Mouse (Mus musculus) liver, adult 2 months (tissue): ENCODE measurements around the gene Dyrk4. TPM values are rescaled to one million over a fixed set of nuclear protein-coding genes. Genes with fewer than 3 reads are reported as not detected.

Experiments used
- DNase-seq: peaks from one replicate; pipeline ENCODE4 v3.0.0-alpha.2; 2011; ENCODE audit warnings: low read depth, low spot score; ENCODE audit errors: extremely low read depth
- H3K27ac ChIP-seq: fragments of 200-500 bp; replicated peaks from 2 replicates; pipeline ENCODE4 v1.5.1; 2012; ENCODE audit warnings: low read depth, mild to moderate bottlenecking, control low read depth, inconsistent platforms, low read length; ENCODE audit not compliant: insufficient read depth
- H3K27me3 ChIP-seq: fragments of 200-500 bp; 2 replicates; pipeline ENCODE4 v1.6.1; 2012; ENCODE audit warnings: mild to moderate bottlenecking, moderate library complexity, low read length, inconsistent platforms; ENCODE audit not compliant: control insufficient read depth, insufficient read depth
- H3K36me3 ChIP-seq: fragments of 200-500 bp; 2 replicates; pipeline ENCODE4 v1.6.1; 2012; ENCODE audit warnings: low read length, inconsistent platforms; ENCODE audit not compliant: control insufficient read depth, insufficient read depth
- H3K4me1 ChIP-seq: fragments of 200-500 bp; 2 replicates; pipeline ENCODE4 v1.6.1; 2011; ENCODE audit warnings: low read length; ENCODE audit not compliant: control insufficient read depth, insufficient read depth
- H3K4me3 ChIP-seq: fragments of 200-500 bp; 2 replicates; pipeline ENCODE4 v1.5.1; 2011; ENCODE audit warnings: low read depth, mild to moderate bottlenecking, control low read depth, low read length, moderate library complexity; ENCODE audit not compliant: insufficient read depth
- H3K79me2 ChIP-seq: fragments of 200-500 bp; 2 replicates; pipeline ENCODE4 v1.6.1; 2012; ENCODE audit warnings: inconsistent platforms, mild to moderate bottlenecking, low read length, moderate library complexity; ENCODE audit not compliant: control insufficient read depth, insufficient read depth
- H3K9ac ChIP-seq: fragments of 200-500 bp; 2 replicates; pipeline ENCODE4 v1.6.1; 2012; ENCODE audit warnings: low read depth, mild to moderate bottlenecking, control low read depth, inconsistent platforms, low read length
- CTCF ChIP-seq: fragments of 200-500 bp; IDR thresholded peaks from 2 replicates; pipeline ENCODE4 v1.5.1; 2011; ENCODE audit warnings: low read depth, low read length, control low read depth
- POLR2A ChIP-seq: fragments of 200-500 bp; IDR thresholded peaks from 2 replicates; pipeline ENCODE4 v1.6.1; 2011; ENCODE audit warnings: low read length, control low read depth; ENCODE audit not compliant: insufficient read depth; ENCODE audit errors: extremely low read depth
- WGBS: fragments of 180-500 bp; shearing (Covaris S2); methylation state at CpG from one replicate; pipeline ENCODE4 v1.1.7; 2018; 5-methylcytosine and 5-hydroxymethylcytosine counted together
- polyA plus RNA-seq: library from polyadenylated mRNA; depleted of rRNA; stranded (reverse); fragments of >200 nt; gene quantifications from 2 replicates; pipeline ENCODE4 v1.2.3, GENCODE M21; 2012
- total RNA-seq: library from RNA; depleted of rRNA; stranded (reverse); fragments of >200 nt; gene quantifications from 2 replicates; pipeline ENCODE4 v1.2.3, GENCODE M21; 2014

The Dyrk4 gene
- total and polyA plus RNA-seq, 2 experiments, result not detected

GRCm38 (mm10) chr6:126932896-126933295, 11.3 kb upstream of the Dyrk4 start:
- TF ChIP-seq POLR2A (no peak), CTCF (no peak)
- Histone ChIP-seq H3K9ac (no peak overlapping the region), H3K4me1 (no peaks in the 10 kb centered on the region), H3K4me3 (no peak overlapping the region), H3K79me2 (no peaks in the 10 kb centered on the region), H3K27ac (no peak overlapping the region), H3K36me3 (no peaks in the 10 kb centered on the region), H3K27me3 (no peaks in the 10 kb centered on the region)
- no peak for DNase-seq
- WGBS, result 92% methylated on average over 2 of the region's 2 CpGs

DNA sequence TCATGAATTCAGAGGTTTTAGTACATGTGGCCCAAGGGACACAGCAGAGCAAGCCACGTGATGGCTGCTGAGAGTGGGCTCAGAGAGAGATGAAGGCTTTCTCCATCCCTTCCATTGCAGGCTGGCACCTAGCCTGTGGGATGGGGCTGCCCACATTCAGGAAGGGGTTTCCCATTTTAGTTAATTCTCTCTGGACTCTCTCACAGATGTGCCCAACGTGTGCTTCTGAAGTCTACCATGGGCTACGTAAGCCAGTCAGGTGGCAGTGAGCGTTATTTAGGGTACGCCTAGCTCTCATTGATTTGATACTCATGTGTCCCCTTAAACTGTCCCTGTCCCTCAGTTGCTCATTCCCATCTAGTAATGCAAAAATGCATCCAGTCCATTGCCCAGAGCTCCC, 6.7 kb downstream of the Dyrk4 start:
- no peak for DNase-seq
- Histone ChIP-seq H3K27me3 (no peaks in the 10 kb centered on the region), H3K79me2 (no peaks in the 10 kb centered on the region), H3K4me3 (no peak overlapping the region), H3K27ac (no peak overlapping the region), H3K9ac (no peak overlapping the region), H3K36me3 (no peaks in the 10 kb centered on the region), H3K4me1 (no peaks in the 10 kb centered on the region)
- TF ChIP-seq CTCF, result no peak
- no peak for TF ChIP-seq POLR2A
- 76% methylated on average over 5 of the region's 5 CpGs for WGBS

DNA sequence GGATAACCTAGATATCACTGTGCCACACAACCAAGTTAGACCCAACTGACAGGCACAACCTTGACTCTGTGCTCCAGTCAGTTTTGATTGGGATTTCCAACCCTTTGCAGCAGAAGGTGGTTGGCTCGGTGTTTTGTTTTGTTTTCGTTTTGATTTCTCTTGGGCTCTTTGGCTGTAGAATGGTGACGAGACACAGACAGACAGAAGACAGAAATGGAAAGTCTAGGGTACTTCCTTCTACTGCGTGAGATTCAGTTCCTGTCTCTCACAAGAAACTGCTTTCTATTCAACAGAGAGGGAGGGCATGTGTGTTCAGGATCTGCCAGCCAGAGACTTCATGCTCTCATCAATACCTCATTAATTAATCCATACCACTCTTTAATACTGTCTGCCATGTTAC, 10.9 kb downstream of the Dyrk4 start:
- peak; percentile 16 for DNase-seq
- Histone ChIP-seq H3K79me2 (no peaks in the 10 kb centered on the region), H3K27me3 (no peaks in the 10 kb centered on the region), H3K4me1 (no peaks in the 10 kb centered on the region), H3K27ac (no peak overlapping the region), H3K4me3 (peak overlapping the region; percentile 10; the same call in 1 of the 2 replicates), H3K9ac (no peak overlapping the region), H3K36me3 (no peaks in the 10 kb centered on the region)
- no peak for TF ChIP-seq POLR2A
- no peak for TF ChIP-seq CTCF
- WGBS, result 67% methylated on average over 4 of the region's 4 CpGs

GRCm38 (mm10) chr6:126907876-126908275, 13.8 kb downstream of the Dyrk4 start:
- 67% methylated on average over 3 of the region's 3 CpGs for WGBS
- H3K27ac ChIP-seq, result no peak overlapping the region
- no peak for DNase-seq

DNA sequence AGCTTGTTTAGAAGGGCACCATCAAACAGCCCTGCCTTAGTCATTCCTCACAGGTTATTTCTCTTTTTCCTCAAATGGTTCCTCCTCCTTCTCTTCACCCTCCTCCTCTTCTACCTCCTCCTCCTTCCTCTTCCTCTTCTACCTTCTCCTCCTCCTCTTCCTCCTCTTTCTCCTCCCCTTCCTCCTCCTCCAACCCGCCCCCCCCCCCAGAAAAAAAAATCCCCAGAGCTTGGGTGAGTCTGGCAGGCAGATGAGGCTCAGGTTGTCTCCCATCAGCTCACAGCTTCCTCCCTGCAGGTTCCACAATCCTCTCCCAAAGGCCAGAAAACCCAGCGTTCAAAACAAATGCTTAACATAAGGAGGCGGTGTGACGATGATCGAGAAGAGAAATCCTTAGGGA, 14.3 kb downstream of the Dyrk4 start:
- H3K27me3 ChIP-seq, result no peaks in the 10 kb centered on the region
- H3K27ac ChIP-seq, result no peak overlapping the region
- no peak for DNase-seq
- H3K9ac ChIP-seq, result no peak overlapping the region
- no peak for TF ChIP-seq CTCF
- no peak for TF ChIP-seq POLR2A
- WGBS, result 76% methylated on average over 4 of the region's 5 CpGs
- no peaks in the 10 kb centered on the region for H3K36me3 ChIP-seq
- no peaks in the 10 kb centered on the region for H3K4me1 ChIP-seq
- no peaks in the 10 kb centered on the region for H3K79me2 ChIP-seq
- no peak overlapping the region for H3K4me3 ChIP-seq

More at GRCm38 (mm10) chr6:126907876-126908275, 13.8 kb downstream of the Dyrk4 start:
- no peak for TF ChIP-seq CTCF
- TF ChIP-seq POLR2A, result no peak
- H3K4me1 ChIP-seq, result no peaks in the 10 kb centered on the region
- no peaks in the 10 kb centered on the region for H3K79me2 ChIP-seq
- H3K4me3 ChIP-seq, result no peak overlapping the region
- H3K36me3 ChIP-seq, result no peaks in the 10 kb centered on the region
- H3K27me3 ChIP-seq, result no peaks in the 10 kb centered on the region
- H3K9ac ChIP-seq, result no peak overlapping the region

DNA sequence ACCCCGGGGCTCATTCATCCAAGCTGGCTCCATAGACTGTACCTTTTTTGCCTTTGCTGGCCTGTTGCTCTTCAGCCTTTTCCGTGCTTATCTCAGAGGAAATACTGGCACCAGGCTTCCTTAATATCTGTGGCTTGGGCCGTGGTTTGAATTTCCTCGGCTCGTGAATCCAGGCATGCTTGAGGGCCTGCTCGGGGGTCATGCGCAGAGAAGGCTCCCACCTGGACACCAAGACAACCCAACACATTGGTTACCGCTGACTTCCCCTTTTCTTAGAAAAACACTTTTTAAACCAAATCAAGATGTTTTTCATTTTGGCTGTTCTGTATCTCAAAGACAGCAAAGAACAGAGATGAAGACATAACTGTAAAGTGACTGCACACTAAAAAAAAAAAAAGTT, 44.5 kb downstream of the Dyrk4 start:
- H3K27ac ChIP-seq, result no peak overlapping the region
- no peaks in the 10 kb centered on the region for H3K36me3 ChIP-seq
- H3K4me1 ChIP-seq, result no peaks in the 10 kb centered on the region
- no peaks in the 10 kb centered on the region for H3K27me3 ChIP-seq
- DNase-seq, result no peak
- no peak for TF ChIP-seq CTCF
- no peak for TF ChIP-seq POLR2A
- no peaks in the 10 kb centered on the region for H3K79me2 ChIP-seq
- no peak overlapping the region for H3K4me3 ChIP-seq
- WGBS, result 80% methylated on average over 8 of the region's 8 CpGs
- no peak overlapping the region for H3K9ac ChIP-seq
